Mouse (Mus musculus) liver, embryonic 18 days (tissue): ENCODE results near the gene Daglb. TPM values are rescaled to one million over a fixed set of nuclear protein-coding genes. Genes with fewer than 3 reads are reported as not detected.

Source experiments
- polyA plus RNA-seq: library from polyadenylated mRNA; depleted of rRNA; stranded (reverse); fragments of >200 nt; gene quantifications from 2 replicates; pipeline ENCODE4 v1.2.3, GENCODE M21; 2012; rRNA removed

The Daglb gene
- polyA plus RNA-seq, result 3.8 and 4.0 TPM in 2 replicates

GRCm38 (mm10) chr5:143464100-143464756 is at the start of gene Daglb:
Gene Daglb, plus strand, starts transcription at chr5:143464584.

GRCm38 (mm10) chr5:143527486-143528307 is 63.3 kb downstream of the Daglb start, which contains the start of gene Rac1:
Gene Rac1, minus strand, starts transcription at chr5:143528036.

Other genes with a start within 250 kb of the Daglb start
- gene Spdye4a, start 237.7 kb upstream of the Daglb start, polyA plus RNA-seq, result not detected in 2 replicates
- 2.8 and 3.0 TPM in 2 replicates for gene Zfp12, start 229.4 kb upstream of the Daglb start, polyA plus RNA-seq
- 0.60 and 0.80 TPM in 2 replicates for gene Zfp316, start 194.6 kb upstream of the Daglb start, polyA plus RNA-seq
- 0.07 TPM in 2 replicates for gene Zfp853, start 171.0 kb upstream of the Daglb start, polyA plus RNA-seq
- 7.2 TPM in 2 replicates for gene E130309D02Rik, start 149.2 kb upstream of the Daglb start, polyA plus RNA-seq
- 15.6 and 17.5 TPM in 2 replicates for gene Zdhhc4, start 135.3 kb upstream of the Daglb start, polyA plus RNA-seq
- 0.01 and 0.03 TPM in 2 replicates for gene Grid2ip, start 107.2 kb upstream of the Daglb start, polyA plus RNA-seq
- gene Kdelr2, start 60.7 kb upstream of the Daglb start, polyA plus RNA-seq, result 63.5 and 66.4 TPM in 2 replicates
- 136 and 142 TPM in 2 replicates for gene Rac1, start 63.5 kb downstream of the Daglb start, polyA plus RNA-seq
- gene Cyth3, start 157.9 kb downstream of the Daglb start, polyA plus RNA-seq, result 14.1 and 16.1 TPM in 2 replicates